In the genomic region with DNA sequence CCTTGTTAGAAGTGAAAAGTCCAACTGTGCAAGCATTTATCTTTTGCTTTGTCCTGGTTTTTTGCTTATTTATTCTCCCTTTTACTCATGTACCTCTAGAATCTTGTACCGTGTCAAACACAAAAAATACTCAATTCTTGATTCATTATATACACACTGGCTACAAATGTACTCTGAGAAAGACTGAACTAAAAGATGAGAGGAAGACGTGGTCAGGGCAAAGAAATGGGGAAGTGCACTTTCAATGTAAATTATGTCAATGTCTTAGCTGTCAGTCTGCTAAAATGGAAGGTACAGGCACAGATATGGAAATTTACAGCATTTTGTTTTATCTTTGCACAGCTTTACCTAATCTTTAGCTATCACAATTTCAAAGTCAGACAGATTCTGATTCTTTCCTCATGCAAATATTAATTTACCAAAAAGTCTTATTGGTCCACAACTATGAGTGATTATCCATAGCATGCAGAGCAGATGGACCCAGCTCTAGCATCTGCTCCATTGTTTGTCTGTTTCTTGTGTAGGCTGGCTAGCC, we compare ENCODE assay signal across 16 mouse cellular contexts.
"Had no signal": no experiment of that assay in that cellular context is flagged by ENCODE, and none has a peak within 500 bp of the region (broad histone marks: within the 10 kb centered on the region; RNA-seq: fewer than 3 reads in every experiment).

No protein-coding gene starts in this region.

- DNase-seq: kidney, adult 2 months; kidney, postnatal 25 days; lung, embryonic 14.5 days; lung, postnatal 10 days; lung, postnatal 4 days; right cerebral cortex, postnatal 14 days; thymus, postnatal 14 days had no signal

- H3K4me2 ChIP-seq: intestine, embryonic 15.5 days; liver, embryonic 11.5 days; liver, embryonic 15.5 days; lung, embryonic 14.5 days; midbrain, embryonic 12.5 days; neural tube, embryonic 13.5 days had no signal

- H3K4me1 ChIP-seq: intestine, embryonic 15.5 days; liver, embryonic 15.5 days; midbrain, embryonic 12.5 days; neural tube, embryonic 13.5 days had no signal

- H3K9me3 ChIP-seq: liver, embryonic 15.5 days had no signal

- H3K36me3 ChIP-seq: intestine, embryonic 15.5 days; limb, embryonic 10.5 days; liver, embryonic 15.5 days; midbrain, embryonic 12.5 days; neural tube, embryonic 13.5 days had no signal

- ATAC-seq: intestine, embryonic 15.5 days; midbrain, embryonic 16.5 days had no signal

- H3K9ac ChIP-seq: intestine, embryonic 15.5 days; liver, embryonic 15.5 days; lung, embryonic 14.5 days; midbrain, embryonic 12.5 days; neural tube, embryonic 13.5 days had no signal

- H3K4me3 ChIP-seq: intestine, embryonic 15.5 days; left cerebral cortex, adult 2 months; limb, embryonic 10.5 days; liver, embryonic 15.5 days; midbrain, embryonic 12.5 days; neural tube, embryonic 13.5 days had no signal

- H3K27me3 ChIP-seq: intestine, embryonic 15.5 days; liver, embryonic 15.5 days; midbrain, embryonic 12.5 days; neural tube, embryonic 13.5 days had no signal

- H3K27ac ChIP-seq: intestine, embryonic 15.5 days; left cerebral cortex, adult 2 months; limb, embryonic 10.5 days; liver, embryonic 15.5 days; midbrain, embryonic 12.5 days; neural tube, embryonic 13.5 days; stomach, postnatal 0 days had no signal
